Mouse (Mus musculus) adrenal gland, adult 2 months (tissue): Measurements from ENCODE around the gene Itga2. TPM values are rescaled to one million over a fixed set of nuclear protein-coding genes. Genes with fewer than 3 reads are reported as not detected.

ENCODE experiments used
- DNase-seq: peaks from one replicate; pipeline ENCODE4 v3.0.0; 2021
- polyA plus RNA-seq: library from polyadenylated mRNA; depleted of rRNA; stranded (reverse); fragments of >200 nt; gene quantifications from 2 replicates; pipeline ENCODE4 v1.2.3, GENCODE M21; 2012; rRNA removed
- total RNA-seq, 2 experiments: library from RNA; stranded (reverse); gene quantifications; 2 replicates each; pipeline ENCODE4 v1.2.3; 2021

The Itga2 gene
- total and polyA plus RNA-seq, 3 experiments = 0.19 to 1.6 (median 1.5) TPM

- DNase-seq = peak; percentile 53
These were observed 113.4 kb downstream of the Itga2 start for GRCm38 (mm10) chr13:114818513-114818912.

- DNase-seq = peak; percentile 96
These were observed 114.0 kb downstream of the Itga2 start, which contains the start of gene Mocs2 for GRCm38 (mm10) chr13:114817751-114818360. Gene Mocs2 (plus strand): TSS chr13:114818236.

- peak; percentile 32 for DNase-seq
These were observed 122.2 kb downstream of the Itga2 start for GRCm38 (mm10) chr13:114809624-114810210.

- DNase-seq = no peak
These were observed 128.9 kb downstream of the Itga2 start for GRCm38 (mm10) chr13:114802971-114803370.

- no peak for DNase-seq
These were observed 130.0 kb downstream of the Itga2 start for GRCm38 (mm10) chr13:114801857-114802256.

- peak; percentile 50 for DNase-seq
These were observed 138.5 kb downstream of the Itga2 start for GRCm38 (mm10) chr13:114793250-114794030.

GRCm38 (mm10) chr13:114791511-114791910, 140.4 kb downstream of the Itga2 start:
- no peak for DNase-seq

Other genes starting within 250 kb of the Itga2 start
- gene Mocs2, start 113.9 kb downstream of the Itga2 start, total RNA-seq = 100 to 1,000 TPM; 155 to 161 TPM
- 8.0 and 8.9 TPM in 2 replicates for gene Mocs2, start 113.9 kb downstream of the Itga2 start, polyA plus RNA-seq
- gene Pelo, start 158.1 kb upstream of the Itga2 start, total RNA-seq = 10 to 100 TPM; 24.7 to 24.9 TPM
- 26.9 and 27.3 TPM in 2 replicates for gene Pelo, start 158.1 kb upstream of the Itga2 start, polyA plus RNA-seq
- gene Gm49395, start 169.8 kb upstream of the Itga2 start, total RNA-seq = 1 to 10 TPM; 5.3 to 8.8 TPM
- gene Gm49395, start 169.8 kb upstream of the Itga2 start, polyA plus RNA-seq = 16.5 and 21.8 TPM in 2 replicates
- 10 to 100 TPM; 30.7 to 32.4 TPM for gene Itga1, start 169.9 kb upstream of the Itga2 start, total RNA-seq
- 3.6 and 3.8 TPM in 2 replicates for gene Itga1, start 169.9 kb upstream of the Itga2 start, polyA plus RNA-seq